Mouse (Mus musculus) hindbrain, embryonic 10.5 days (tissue): ENCODE results near the gene Med27. TPM values are rescaled to one million over a fixed set of nuclear protein-coding genes. Genes with fewer than 3 reads are reported as not detected.

ENCODE experiments used
- DNase-seq: peaks from one replicate; pipeline ENCODE4 v3.0.0-alpha.2; 2017; ENCODE audit warnings: low spot score
- H3K27ac ChIP-seq: fragments of 300-500 bp; sonication (generic); 2 replicates; pipeline ENCODE4 v1.5.1; 2016; ENCODE audit warnings: mild to moderate bottlenecking, moderate library complexity
- H3K27me3 ChIP-seq: fragments of 300-500 bp; sonication (generic); 2 replicates; pipeline ENCODE4 v1.6.1; 2016; ENCODE audit warnings: mild to moderate bottlenecking; ENCODE audit not compliant: poor library complexity, insufficient read depth, severe bottlenecking
- H3K36me3 ChIP-seq: fragments of 300-500 bp; sonication (generic); 2 replicates; pipeline ENCODE4 v1.6.1; 2016; ENCODE audit warnings: mild to moderate bottlenecking, moderate library complexity
- H3K4me1 ChIP-seq: fragments of 300-500 bp; sonication (generic); replicated peaks from 2 replicates; pipeline ENCODE4 v1.6.1; 2016; ENCODE audit warnings: mild to moderate bottlenecking
- H3K4me3 ChIP-seq: fragments of 300-500 bp; sonication (generic); 2 replicates; pipeline ENCODE4 v1.5.1; 2016; ENCODE audit warnings: mild to moderate bottlenecking, moderate library complexity
- H3K9me3 ChIP-seq: fragments of 300-500 bp; sonication (generic); 2 replicates; pipeline ENCODE4 v1.6.1; 2016; ENCODE audit warnings: mild to moderate bottlenecking, moderate library complexity
- WGBS: fragments of 180-500 bp; shearing (Covaris S2); methylation state at CpG from one replicate; pipeline ENCODE4 v1.1.7; 2016; 5-methylcytosine and 5-hydroxymethylcytosine counted together
- polyA plus RNA-seq: library from polyadenylated mRNA; unstranded; fragments of >200 nt; fragmentation: Nextera tagmentation; extraction: Ambion mirVana; gene quantifications from 2 replicates; pipeline ENCODE4 v1.2.1, GENCODE M21; 2016

Gene Med27
- polyA plus RNA-seq, 1 experiment from 2014 or later = 70.2 TPM

DNA sequence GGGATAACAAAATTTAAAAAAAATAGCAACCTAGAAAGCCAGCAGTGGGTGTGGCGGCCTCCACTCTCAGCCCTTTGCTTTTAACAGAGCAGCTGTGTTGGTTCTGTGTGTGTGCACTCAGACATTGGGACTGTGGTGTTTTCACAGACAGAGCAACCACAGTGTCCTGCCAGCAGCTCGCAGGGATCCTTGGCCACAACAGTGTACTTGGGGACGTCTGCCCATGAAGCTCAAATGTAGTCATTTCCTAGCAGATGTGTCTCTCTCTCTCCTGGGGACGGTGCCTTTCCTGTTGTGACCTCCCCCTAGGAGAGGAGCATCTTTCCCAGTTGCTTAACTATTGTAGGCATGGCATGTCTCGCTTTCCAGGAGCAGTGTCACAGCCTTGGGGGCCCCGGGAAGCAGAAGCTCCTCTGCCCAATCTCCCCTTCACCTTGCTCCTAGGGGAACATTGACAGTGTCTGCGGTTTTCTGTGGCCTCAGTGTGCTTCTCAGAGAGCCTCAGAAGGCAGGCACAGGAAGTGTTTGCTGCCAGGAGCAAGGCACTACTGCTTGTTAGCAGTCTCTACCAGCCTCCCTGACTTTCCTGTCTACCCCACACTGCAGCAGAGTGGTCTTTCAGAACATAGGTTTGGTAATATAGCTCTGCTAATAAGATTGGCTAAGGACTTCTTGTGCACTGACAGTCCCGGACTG is 18.5 kb downstream of the Med27 start:
- no peaks in the 10 kb centered on the region for H3K9me3 ChIP-seq
- peaks cover 23% of the 10 kb centered on the region for H3K4me1 ChIP-seq
- H3K27me3 ChIP-seq = no peaks in the 10 kb centered on the region
- H3K36me3 ChIP-seq = peaks cover 10% of the 10 kb centered on the region; the same call in 1 of the 2 replicates
- WGBS = 83% methylated on average over 8 of the region's 8 CpGs
- no peak overlapping the region for H3K4me3 ChIP-seq
- no peak for DNase-seq
- H3K27ac ChIP-seq = no peak overlapping the region; the same call in 1 of the 2 replicates

DNA sequence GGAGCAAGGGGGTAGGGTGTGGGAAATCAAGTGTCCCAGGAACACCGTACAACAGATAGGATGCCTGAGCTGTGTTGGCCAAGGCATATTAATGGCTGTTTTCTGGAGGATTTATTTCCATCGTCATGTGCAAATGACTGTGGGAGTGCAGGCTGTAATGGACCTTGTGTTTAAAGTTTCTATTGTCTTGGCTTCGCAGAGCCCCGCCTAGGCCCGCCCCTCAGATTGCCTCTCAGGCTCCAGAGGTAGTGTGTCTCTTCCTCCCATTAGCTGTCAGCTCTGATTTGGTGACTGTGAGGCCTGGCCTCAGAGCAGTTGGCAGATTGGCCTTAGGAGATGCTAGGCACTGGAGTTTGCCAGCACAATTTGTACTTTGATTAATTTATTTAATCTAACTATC is 22.1 kb downstream of the Med27 start:
- no peak overlapping the region for H3K4me3 ChIP-seq
- no peaks in the 10 kb centered on the region for H3K27me3 ChIP-seq
- peaks cover 10% of the 10 kb centered on the region; the same call in 1 of the 2 replicates for H3K36me3 ChIP-seq
- DNase-seq = no peak
- WGBS = 70% methylated on average over 5 of the region's 5 CpGs
- H3K27ac ChIP-seq = no peak overlapping the region
- no peaks in the 10 kb centered on the region for H3K9me3 ChIP-seq
- H3K4me1 ChIP-seq = peaks cover 22% of the 10 kb centered on the region

DNA sequence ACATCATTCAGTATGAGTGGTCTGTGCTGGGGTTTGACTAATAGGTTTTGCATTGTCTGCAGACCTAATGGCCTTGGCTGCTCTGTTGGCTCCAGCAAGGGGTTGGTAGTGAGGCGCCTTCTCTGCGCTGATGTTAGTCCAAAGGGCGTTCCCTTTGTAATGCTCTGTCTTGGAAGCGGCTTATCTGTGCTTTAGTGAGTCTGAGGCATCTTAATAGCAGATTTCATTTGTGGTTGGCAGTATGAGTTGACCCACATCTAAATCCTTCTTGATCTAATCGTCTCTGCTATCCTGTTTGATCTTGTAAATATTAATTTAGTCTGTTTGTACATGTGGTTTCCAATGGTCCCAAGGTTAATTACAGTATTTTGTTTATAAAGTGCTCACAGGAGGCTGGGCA is 25.6 kb downstream of the Med27 start:
- Histone ChIP-seq H3K36me3 (no peaks in the 10 kb centered on the region), H3K27me3 (no peaks in the 10 kb centered on the region), H3K27ac (no peak overlapping the region), H3K9me3 (no peaks in the 10 kb centered on the region), H3K4me1 (peaks cover 18% of the 10 kb centered on the region), H3K4me3 (no peak overlapping the region)
- no peak for DNase-seq
- 90% methylated on average over 5 of the region's 5 CpGs for WGBS

DNA sequence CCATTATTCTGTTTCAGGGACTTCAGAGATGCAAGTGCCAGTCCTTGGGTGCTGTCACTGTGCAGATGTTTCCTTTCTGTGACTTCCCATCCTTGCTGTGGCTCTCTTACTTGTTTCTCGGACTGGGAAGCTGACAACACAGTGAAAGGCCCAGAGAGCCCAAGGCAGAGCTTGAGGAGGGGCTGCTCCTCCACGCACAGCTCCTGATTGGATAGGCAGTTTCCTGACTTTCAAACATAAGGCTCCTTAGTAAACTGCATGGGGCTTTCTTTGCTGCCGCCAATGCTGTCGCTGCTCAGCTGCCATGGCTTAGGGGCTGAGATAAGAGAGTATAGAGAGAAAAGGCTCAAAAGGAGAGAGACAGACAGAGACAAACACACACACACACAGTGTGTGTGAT is 35.1 kb downstream of the Med27 start:
- Histone ChIP-seq H3K36me3 (0 out of 2 replicates have a peak, but pooled peaks cover 6% of the 10 kb centered on the region), H3K9me3 (no peaks in the 10 kb centered on the region), H3K27ac (no peak overlapping the region), H3K27me3 (no peaks in the 10 kb centered on the region), H3K4me1 (peaks cover 24% of the 10 kb centered on the region), H3K4me3 (no peak overlapping the region)
- DNase-seq = no peak
- 33% methylated on average over 4 of the region's 4 CpGs for WGBS

DNA sequence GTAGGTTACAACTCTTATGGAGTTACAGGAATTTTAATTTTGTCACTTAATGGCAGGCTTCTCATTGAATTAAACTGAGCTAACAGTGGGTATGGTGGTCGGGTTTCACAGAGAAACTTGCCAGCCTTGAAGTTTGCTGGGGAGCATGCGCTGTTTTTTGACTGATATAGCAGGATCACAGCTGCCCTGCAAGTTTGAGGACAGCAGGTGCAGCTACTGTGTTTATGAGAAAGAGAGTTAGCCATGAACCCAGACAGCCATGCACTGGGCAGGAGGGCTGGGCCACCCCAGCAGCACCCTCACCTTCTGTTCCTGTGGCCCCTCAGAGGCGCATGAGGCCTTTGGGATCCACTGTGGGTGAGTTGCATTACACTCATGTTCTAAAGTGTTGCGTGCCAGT is 36.0 kb downstream of the Med27 start:
- 0 out of 2 replicates have a peak, but pooled peaks cover 6% of the 10 kb centered on the region for H3K36me3 ChIP-seq
- peaks cover 24% of the 10 kb centered on the region for H3K4me1 ChIP-seq
- WGBS = 92% methylated on average over 4 of the region's 4 CpGs
- no peaks in the 10 kb centered on the region for H3K27me3 ChIP-seq
- no peak overlapping the region for H3K27ac ChIP-seq
- DNase-seq = no peak
- no peak overlapping the region for H3K4me3 ChIP-seq
- no peaks in the 10 kb centered on the region for H3K9me3 ChIP-seq

DNA sequence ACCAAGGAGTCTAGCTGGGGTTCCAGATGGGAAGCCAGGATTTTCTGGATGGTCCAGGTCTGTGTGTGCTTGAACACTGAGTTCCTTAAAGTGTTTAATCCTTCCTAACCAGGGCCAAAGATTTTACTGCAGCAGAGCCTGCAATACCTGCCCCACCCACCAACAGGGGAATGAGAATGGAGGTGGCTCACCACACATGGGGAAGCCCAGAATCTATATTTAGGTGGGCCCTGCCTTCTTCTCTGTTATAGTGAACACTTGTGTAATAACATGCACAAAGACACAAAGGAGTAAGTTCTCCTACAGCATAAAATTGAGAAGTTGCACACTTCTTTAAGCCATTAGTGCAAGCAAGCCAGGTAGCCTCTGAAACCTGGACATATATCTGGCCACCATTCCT is 36.5 kb downstream of the Med27 start:
- Histone ChIP-seq H3K4me3 (no peak overlapping the region), H3K36me3 (0 out of 2 replicates have a peak, but pooled peaks cover 2% of the 10 kb centered on the region), H3K27ac (no peak overlapping the region), H3K27me3 (no peaks in the 10 kb centered on the region), H3K9me3 (no peaks in the 10 kb centered on the region), H3K4me1 (peaks cover 24% of the 10 kb centered on the region)
- DNase-seq = no peak

DNA sequence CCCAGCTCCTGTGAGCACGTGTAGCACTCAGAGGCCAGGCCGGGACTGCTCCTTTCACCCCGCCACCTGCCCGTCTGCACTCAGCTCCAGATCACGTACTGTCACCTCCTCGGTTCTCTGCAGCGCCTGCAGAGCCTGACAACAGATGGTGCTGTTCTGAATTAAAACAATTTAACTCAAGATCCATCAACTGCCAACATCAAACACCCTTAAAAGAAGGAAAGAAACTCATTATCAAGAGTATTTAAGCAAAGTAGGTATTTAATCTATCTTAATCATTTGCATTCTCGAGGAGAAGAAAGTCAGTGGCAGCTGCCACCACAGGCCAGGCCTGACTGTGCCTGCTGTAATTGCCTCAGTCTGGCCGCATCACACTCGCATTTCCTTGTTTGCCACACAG is 38.8 kb downstream of the Med27 start:
- Histone ChIP-seq H3K27me3 (no peaks in the 10 kb centered on the region), H3K4me1 (peaks cover 21% of the 10 kb centered on the region), H3K4me3 (no peak overlapping the region), H3K27ac (no peak overlapping the region), H3K9me3 (no peaks in the 10 kb centered on the region), H3K36me3 (no peaks in the 10 kb centered on the region)
- no peak for DNase-seq
- WGBS = 72% methylated on average over 10 of the region's 10 CpGs

DNA sequence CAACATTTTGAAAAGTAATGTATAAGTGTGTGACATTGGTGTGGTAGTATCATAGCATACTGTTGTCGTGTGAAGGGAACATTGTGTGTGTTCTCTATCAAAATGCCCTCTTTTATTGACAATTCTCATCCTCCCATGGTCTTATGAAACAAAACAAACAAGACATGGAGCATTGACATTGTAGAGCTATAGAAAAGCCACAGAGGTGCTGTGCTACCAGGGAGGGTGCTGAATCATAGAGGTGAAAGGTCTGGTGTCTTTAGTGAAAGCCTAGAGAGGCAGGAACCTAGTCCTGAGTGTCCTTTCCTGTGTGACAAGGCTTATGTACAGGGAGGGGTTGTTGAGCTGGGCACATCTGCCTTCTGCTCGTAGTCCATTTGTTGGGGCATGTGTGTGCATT is 40.6 kb downstream of the Med27 start:
- H3K36me3 ChIP-seq = no peaks in the 10 kb centered on the region
- no peak for DNase-seq
- no peak overlapping the region for H3K4me3 ChIP-seq
- H3K9me3 ChIP-seq = no peaks in the 10 kb centered on the region
- H3K27me3 ChIP-seq = no peaks in the 10 kb centered on the region
- peaks cover 14% of the 10 kb centered on the region for H3K4me1 ChIP-seq
- no peak overlapping the region for H3K27ac ChIP-seq
- 89% methylated on average over 2 of the region's 2 CpGs for WGBS

DNA sequence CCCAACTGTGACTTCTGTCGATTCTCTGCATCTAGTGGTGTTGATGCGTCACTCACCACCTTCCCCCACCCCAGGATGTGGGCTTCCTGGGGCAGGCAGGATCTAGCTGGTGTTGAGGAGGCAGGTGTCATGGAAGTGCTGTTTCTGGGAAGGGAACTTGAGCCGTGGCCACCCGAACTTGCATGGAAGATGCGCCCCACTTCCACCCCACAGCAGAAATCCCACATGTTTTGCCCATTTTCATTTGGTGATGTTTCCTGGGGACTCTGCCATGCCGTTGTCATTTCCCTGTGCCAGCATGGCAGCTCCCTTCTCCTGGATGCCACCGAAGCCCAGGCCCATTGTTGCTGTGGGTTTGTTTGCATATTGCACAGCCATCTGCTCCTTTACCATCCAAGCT is 42.3 kb downstream of the Med27 start:
- Histone ChIP-seq H3K27ac (no peak overlapping the region), H3K27me3 (no peaks in the 10 kb centered on the region), H3K4me3 (no peak overlapping the region), H3K36me3 (no peaks in the 10 kb centered on the region), H3K9me3 (no peaks in the 10 kb centered on the region), H3K4me1 (peaks cover 27% of the 10 kb centered on the region)
- 92% methylated on average over 7 of the region's 7 CpGs for WGBS
- DNase-seq = no peak

DNA sequence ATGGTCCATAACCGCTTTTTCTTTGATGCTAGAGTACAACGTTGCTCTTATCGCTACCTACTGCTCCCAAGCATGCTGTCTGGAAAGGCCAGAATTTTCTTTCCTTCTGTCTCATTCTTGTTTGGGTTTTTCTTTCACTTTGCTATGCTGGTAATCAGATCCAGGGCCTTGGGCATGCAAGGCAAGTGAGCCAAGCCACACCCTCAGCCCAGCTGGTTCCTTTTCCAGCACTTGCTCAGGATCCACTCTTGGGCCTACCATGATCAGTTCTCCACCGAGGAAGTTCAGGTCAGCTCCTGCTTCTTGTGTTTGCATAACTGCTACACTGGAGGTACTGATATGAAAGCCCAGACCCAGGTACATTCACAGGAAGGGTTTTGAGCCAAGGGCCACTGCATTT is 44.5 kb downstream of the Med27 start:
- no peaks in the 10 kb centered on the region for H3K27me3 ChIP-seq
- H3K27ac ChIP-seq = no peak overlapping the region
- H3K36me3 ChIP-seq = no peaks in the 10 kb centered on the region
- H3K4me1 ChIP-seq = peaks cover 33% of the 10 kb centered on the region
- no peak overlapping the region for H3K4me3 ChIP-seq
- H3K9me3 ChIP-seq = no peaks in the 10 kb centered on the region
- 88% methylated on average over 4 of the region's 4 CpGs for WGBS
- DNase-seq = no peak

DNA sequence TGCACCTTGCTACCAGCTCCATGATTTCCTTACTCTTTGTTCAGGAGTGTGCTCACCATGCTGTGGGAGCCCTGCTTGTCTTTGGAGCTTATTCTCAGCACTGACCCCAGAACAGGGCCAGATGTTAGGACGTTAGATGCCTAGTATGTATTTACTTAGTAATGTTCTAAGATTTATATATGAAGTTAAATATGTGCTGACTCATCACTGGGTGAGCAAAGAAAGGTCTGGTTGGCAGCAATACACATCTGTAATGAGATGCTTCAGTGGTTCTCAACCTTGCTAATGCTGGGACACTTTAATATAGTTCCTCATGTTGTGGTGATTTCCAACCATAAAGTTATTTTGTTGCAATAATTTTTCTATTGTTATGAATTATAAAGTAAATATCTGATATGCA is 45.4 kb downstream of the Med27 start:
- WGBS = 81% methylated on average over 1 of the region's 1 CpGs
- no peak overlapping the region for H3K4me3 ChIP-seq
- no peak for DNase-seq

DNA sequence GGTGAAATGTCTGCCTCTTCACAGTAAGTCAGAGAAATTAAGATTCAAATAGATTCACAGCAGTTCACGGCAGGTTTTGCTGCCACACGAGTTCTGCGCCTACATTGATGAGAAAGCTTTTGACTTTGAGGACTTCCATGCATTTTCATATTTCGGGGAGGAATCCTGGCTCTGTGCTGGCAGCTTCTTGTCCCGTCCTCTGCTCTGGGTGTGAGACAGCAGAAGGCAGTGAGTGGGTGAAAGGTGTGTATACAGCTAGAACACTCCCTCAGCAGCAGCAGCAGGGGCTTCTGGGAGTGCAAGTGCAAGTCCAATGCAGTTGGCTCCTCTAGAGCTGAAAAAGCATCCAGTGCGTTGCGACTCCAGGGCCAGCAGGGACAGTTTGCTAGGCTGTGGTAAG is 53.6 kb downstream of the Med27 start:
- no peak overlapping the region for H3K27ac ChIP-seq
- H3K4me3 ChIP-seq = no peak overlapping the region
- 88% methylated on average over 7 of the region's 7 CpGs for WGBS
- H3K36me3 ChIP-seq = no peaks in the 10 kb centered on the region
- no peaks in the 10 kb centered on the region for H3K27me3 ChIP-seq
- no peaks in the 10 kb centered on the region for H3K9me3 ChIP-seq
- H3K4me1 ChIP-seq = peaks cover 32% of the 10 kb centered on the region
- no peak for DNase-seq

More for the DNA sequence above, 45.4 kb downstream of the Med27 start:
- Histone ChIP-seq H3K4me1 (peaks cover 32% of the 10 kb centered on the region), H3K27ac (no peak overlapping the region), H3K9me3 (no peaks in the 10 kb centered on the region), H3K27me3 (no peaks in the 10 kb centered on the region), H3K36me3 (no peaks in the 10 kb centered on the region)

DNA sequence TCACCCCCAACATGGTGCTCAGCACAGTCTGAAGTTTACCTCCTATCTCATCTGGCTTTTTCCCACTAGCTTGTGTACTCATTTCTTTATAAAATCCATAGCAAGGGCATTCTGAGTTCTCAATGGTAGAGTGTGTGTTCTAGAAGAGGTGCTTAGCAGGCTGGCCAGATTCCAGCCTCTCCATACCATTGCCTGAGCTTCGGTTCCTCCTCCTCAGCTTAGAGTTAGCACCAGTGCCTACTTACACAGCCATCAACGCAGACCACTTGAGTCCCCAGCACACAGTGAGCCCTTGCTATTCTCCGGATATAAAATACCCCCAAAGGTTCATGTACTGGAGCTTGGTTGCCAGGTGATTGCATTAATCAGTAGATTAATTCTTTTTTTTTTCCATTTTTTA is 54.2 kb downstream of the Med27 start:
- H3K4me3 ChIP-seq = no peak overlapping the region
- no peaks in the 10 kb centered on the region for H3K27me3 ChIP-seq
- H3K4me1 ChIP-seq = peaks cover 29% of the 10 kb centered on the region
- WGBS = 85% methylated on average over 3 of the region's 3 CpGs
- H3K9me3 ChIP-seq = no peaks in the 10 kb centered on the region
- H3K36me3 ChIP-seq = no peaks in the 10 kb centered on the region
- no peak for DNase-seq
- H3K27ac ChIP-seq = no peak overlapping the region

DNA sequence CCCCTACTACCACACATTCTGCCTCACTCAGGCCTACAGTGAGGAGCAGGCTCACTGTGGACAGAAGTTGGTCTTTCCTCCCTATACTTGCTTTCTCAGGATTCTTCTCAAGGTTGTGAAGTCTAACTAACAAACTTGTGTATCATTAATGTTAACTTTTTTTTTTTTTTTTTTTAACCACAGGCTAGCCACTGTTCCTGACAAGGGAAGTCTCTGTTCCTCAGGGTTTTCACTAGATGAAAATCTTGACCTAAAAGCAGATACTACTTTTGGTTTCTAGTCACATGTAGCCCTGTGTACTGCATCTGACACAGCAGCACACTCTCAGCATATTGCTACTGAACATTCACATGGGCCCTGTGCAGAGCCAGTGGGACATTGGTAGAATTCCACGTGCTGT is 55.2 kb downstream of the Med27 start:
- no peak overlapping the region for H3K27ac ChIP-seq
- no peaks in the 10 kb centered on the region for H3K9me3 ChIP-seq
- H3K4me1 ChIP-seq = peaks cover 26% of the 10 kb centered on the region
- no peaks in the 10 kb centered on the region for H3K36me3 ChIP-seq
- H3K4me3 ChIP-seq = no peak overlapping the region
- no peaks in the 10 kb centered on the region for H3K27me3 ChIP-seq
- no peak for DNase-seq
- 85% methylated on average over 1 of the region's 1 CpGs for WGBS
